Mouse (Mus musculus): Measurements from ENCODE around the gene Syne1.

DNA sequence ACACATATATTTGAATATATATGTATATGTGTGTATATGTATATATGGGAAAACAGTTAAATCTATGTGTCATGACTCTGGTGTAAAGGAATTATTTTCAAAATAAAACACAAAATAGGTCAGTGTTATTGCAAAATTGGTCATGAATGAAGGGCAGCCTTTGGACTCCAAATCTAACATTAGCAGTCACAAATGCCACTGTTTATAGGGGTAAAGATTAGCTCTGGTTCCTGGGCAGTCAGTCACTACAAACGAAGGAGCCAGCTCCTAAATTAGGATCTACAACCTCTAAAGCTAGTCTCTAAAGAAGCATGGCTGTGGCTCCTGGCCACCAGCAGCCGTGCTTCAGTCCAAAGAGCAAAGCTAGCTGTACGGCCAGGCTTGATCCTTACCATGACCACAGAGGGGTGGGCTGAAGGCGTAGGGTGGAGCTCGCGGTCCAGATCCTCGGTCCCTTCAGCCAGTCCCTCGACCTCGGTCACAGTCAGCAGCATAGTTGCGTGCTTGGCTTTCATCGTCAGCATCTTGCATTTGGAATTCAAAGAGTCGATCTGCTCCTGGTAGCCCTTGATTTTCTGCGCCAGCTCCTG, 357.1 kb downstream of the Syne1 start:
- TF ChIP-seq CTCF (IDR thresholded peaks at IDR 0.05; ENCODE audit: low read depth, low read length) (no peak), POLR2AphosphoS5 (IDR thresholded peaks at IDR 0.05; ENCODE audit: insufficient replicate concordance, low read depth, low read length) (no peak)

Data from G1E (cell line).